ENCODE assay signal across 8 mouse cellular contexts in genomic region chr2:77519341-77519740, GRCm38 (mm10).
DNase-seq lines count a peak whose midpoint lies in the region; ATAC-seq and TF ChIP-seq lines count a peak whose summit lies in the region.

No protein-coding gene starts in this region.

- no peaks in the 10 kb centered on the region for H3K36me3 ChIP-seq in heart, postnatal 0 days (replicated peaks; ENCODE audit: control insufficient read depth, insufficient read depth, low read length)
- no peaks in the 10 kb centered on the region for H3K36me3 ChIP-seq in midbrain, embryonic 16.5 days (ENCODE audit: control insufficient read depth, insufficient read depth, low read length)

- H3K27ac ChIP-seq in heart, postnatal 0 days (ENCODE audit: low read depth) = peak overlapping the region; percentile 12; the same call in 1 of the 2 replicates
- no peak overlapping the region for H3K27ac ChIP-seq in midbrain, embryonic 16.5 days (ENCODE audit: low read length)

- TF ChIP-seq CTCF in heart, postnatal 0 days (IDR thresholded peaks at IDR 0.05; ENCODE audit: low read depth) = no peak

- DNase-seq in frontal cortex, postnatal 10 days (ENCODE audit: low spot score in 2 of 2) = no peak
- peak; percentile 61 for DNase-seq in heart, postnatal 0 days (ENCODE audit: low spot score)
- peak; percentile 28 to 32 for DNase-seq in left cerebral cortex, postnatal 25 days (ENCODE audit: low spot score in 2 of 2)
- DNase-seq in thymus, postnatal 14 days = no peak
- no peak for DNase-seq in cerebellum, adult 11-12 months

- H3K27me3 ChIP-seq in heart, postnatal 0 days (ENCODE audit: control insufficient read depth, insufficient read depth, low read length) = no peaks in the 10 kb centered on the region
- no peaks in the 10 kb centered on the region for H3K27me3 ChIP-seq in midbrain, embryonic 16.5 days (ENCODE audit: control insufficient read depth, insufficient read depth, low read depth, low read length)

- H3K4me1 ChIP-seq in heart, postnatal 0 days (ENCODE audit: control insufficient read depth, insufficient read depth) = no peaks in the 10 kb centered on the region
- H3K4me1 ChIP-seq in midbrain, embryonic 16.5 days (ENCODE audit: control insufficient read depth, insufficient read depth, low read length) = peaks cover 14% of the 10 kb centered on the region; the same call in 1 of the 2 replicates

- H3K4me3 ChIP-seq in heart, postnatal 0 days (ENCODE audit: low read depth, low read length) = peak overlapping the region; percentile 46
- peak overlapping the region; percentile 34 for H3K4me3 ChIP-seq in midbrain, embryonic 16.5 days (ENCODE audit: low read depth, low read length)

- WGBS in heart, postnatal 0 days = under 1% methylated on average over 14 of the region's 14 CpGs
- WGBS in midbrain, embryonic 16.5 days = under 1% methylated on average over 14 of the region's 14 CpGs

- intact Hi-C loops in left cerebral cortex, postnatal 25 days (cut with DNase I) = no loop called here

- peak overlapping the region; percentile 50 for H3K9ac ChIP-seq in heart, postnatal 0 days (replicated peaks; ENCODE audit: low read depth, low read length)
- 0 out of 2 replicates have a peak overlapping the region, but pooled peaks have one; percentile 18 for H3K9ac ChIP-seq in midbrain, embryonic 16.5 days (ENCODE audit: low read depth, low read length)

- ATAC-seq in frontal cortex, adult (ENCODE audit: low TSS enrichment) = peak; percentile 72
- peak; percentile 40; the same call in 1 of the 2 replicates for ATAC-seq in common myeloid progenitor, adult 5-6 weeks (replicated peaks; ENCODE audit: low read depth, poor library complexity, severe bottlenecking)
- ATAC-seq in heart, postnatal 0 days (ENCODE audit: insufficient read depth, low read depth) = peak; percentile 66
- peak; percentile 73 for ATAC-seq in midbrain, embryonic 16.5 days

- peak overlapping the region; percentile 71 for H3K4me2 ChIP-seq in heart, postnatal 0 days (ENCODE audit: low read depth, low read length)
- H3K4me2 ChIP-seq in midbrain, embryonic 16.5 days (ENCODE audit: low read length) = peak overlapping the region; percentile 59

- no peaks in the 10 kb centered on the region for H3K9me3 ChIP-seq in heart, postnatal 0 days (replicated peaks; ENCODE audit: control insufficient read depth, low read length)
- H3K9me3 ChIP-seq in midbrain, embryonic 16.5 days (replicated peaks; ENCODE audit: control insufficient read depth, low read length, poor library complexity, severe bottlenecking) = no peaks in the 10 kb centered on the region

- no peak for TF ChIP-seq EP300 in heart, postnatal 0 days (IDR thresholded peaks at IDR 0.05; ENCODE audit: low read depth)

Comparison
In these comparisons a context has a peak if more than half of its experiments do, and no peak if none do; other contexts are left out.
1. DNase-seq: peak in heart, postnatal 0 days (single experiment) and left cerebral cortex, postnatal 25 days (2 of 2); none in frontal cortex, postnatal 10 days (0 of 2), thymus, postnatal 14 days (single experiment) and cerebellum, adult 11-12 months (single experiment).
2. Peak in every context shown above with its lines, with median percentiles within 50 percentile points of each other: ATAC-seq.